Mouse (Mus musculus) erythroblast, embryonic 14.5 days (primary cell): ENCODE measurements around the gene Hoxa7. TPM values are rescaled to one million over a fixed set of nuclear protein-coding genes. Genes with fewer than 3 reads are reported as not detected.

ENCODE experiments used
- H3K27me3 ChIP-seq: 2 replicates; pipeline ENCODE4 v1.6.1; 2012; ENCODE audit warnings: inconsistent platforms; ENCODE audit not compliant: control insufficient read depth
- H3K36me3 ChIP-seq: 2 replicates; pipeline ENCODE4 v1.6.1; 2012; ENCODE audit warnings: mild to moderate bottlenecking, inconsistent platforms; ENCODE audit not compliant: control insufficient read depth
- H3K4me1 ChIP-seq: 2 replicates; pipeline ENCODE4 v1.6.1; 2012; ENCODE audit warnings: inconsistent platforms; ENCODE audit not compliant: control insufficient read depth
- H3K4me3 ChIP-seq: replicated peaks from 2 replicates; pipeline ENCODE3; 2012; ENCODE audit warnings: moderate library complexity, mild to moderate bottlenecking, inconsistent platforms
- H3K9me3 ChIP-seq: 2 replicates; pipeline ENCODE4 v1.6.1; 2012; ENCODE audit warnings: low read length, inconsistent platforms, mixed read lengths; ENCODE audit not compliant: control insufficient read depth
- GATA1 ChIP-seq: IDR thresholded peaks from 2 replicates; pipeline ENCODE4 v1.6.1; 2012; ENCODE audit warnings: low read length, inconsistent platforms, mixed read lengths
- TAL1 ChIP-seq: IDR thresholded peaks from 3 replicates; pipeline ENCODE4 v1.6.1; 2012; ENCODE audit warnings: low read length, inconsistent platforms, mixed read lengths
- polyA plus RNA-seq: library from polyadenylated mRNA; stranded (reverse); fragments of >175 nt; gene quantifications from 2 replicates; pipeline ENCODE4 v1.2.3, GENCODE M21; 2012

Hoxa7 gene
- polyA plus RNA-seq, 1 experiment = 0.02 TPM

- Histone ChIP-seq H3K4me3 (no peak within 1 kb of the TSS), H3K9me3 (no peaks in the 10 kb centered on the region; the same call in 1 of the 2 replicates), H3K27me3 (peaks cover 100% of the 10 kb centered on the region), H3K36me3 (no peaks in the 10 kb centered on the region), H3K4me1 (no peaks in the 10 kb centered on the region)
- no peak for TF ChIP-seq TAL1
- TF ChIP-seq GATA1 = no peak
Observed at GRCm38 (mm10) chr6:52204050-52204752, 17.5 kb downstream of the Hoxa7 start, which contains the start of gene Hoxa5. TSS of gene Hoxa5 (minus strand) at chr6:52204587.

- H3K9me3 ChIP-seq = no peaks in the 10 kb centered on the region
- H3K36me3 ChIP-seq = no peaks in the 10 kb centered on the region
- H3K4me1 ChIP-seq = no peaks in the 10 kb centered on the region
- H3K27me3 ChIP-seq = peaks cover 99% of the 10 kb centered on the region
- no peak for TF ChIP-seq GATA1
- no peak for TF ChIP-seq TAL1
- no peak overlapping the region for H3K4me3 ChIP-seq
Observed at GRCm38 (mm10) chr6:52203371-52204049, 18.1 kb downstream of the Hoxa7 start.

- TF ChIP-seq TAL1 = no peak
- no peak for TF ChIP-seq GATA1
- peaks cover 99% of the 10 kb centered on the region for H3K27me3 ChIP-seq
- no peaks in the 10 kb centered on the region for H3K36me3 ChIP-seq
- H3K4me3 ChIP-seq = no peak overlapping the region
- H3K4me1 ChIP-seq = no peaks in the 10 kb centered on the region
- H3K9me3 ChIP-seq = no peaks in the 10 kb centered on the region
Observed at GRCm38 (mm10) chr6:52203121-52203370, 18.6 kb downstream of the Hoxa7 start.

- Histone ChIP-seq H3K4me1 (no peaks in the 10 kb centered on the region), H3K9me3 (no peaks in the 10 kb centered on the region), H3K4me3 (no peak overlapping the region), H3K27me3 (peaks cover 99% of the 10 kb centered on the region), H3K36me3 (no peaks in the 10 kb centered on the region)
- no peak for TF ChIP-seq GATA1
- no peak for TF ChIP-seq TAL1
Observed at GRCm38 (mm10) chr6:52202362-52203120, 19.1 kb downstream of the Hoxa7 start.

GRCm38 (mm10) chr6:52201269-52201668 lies 20.4 kb downstream of the Hoxa7 start:
- TF ChIP-seq TAL1 (no peak), GATA1 (no peak)
- H3K27me3 ChIP-seq = peaks cover 99% of the 10 kb centered on the region
- H3K36me3 ChIP-seq = no peaks in the 10 kb centered on the region
- H3K4me3 ChIP-seq = no peak overlapping the region
- H3K9me3 ChIP-seq = no peaks in the 10 kb centered on the region
- H3K4me1 ChIP-seq = no peaks in the 10 kb centered on the region

- TF ChIP-seq GATA1 (no peak), TAL1 (no peak)
- no peaks in the 10 kb centered on the region for H3K9me3 ChIP-seq
- H3K27me3 ChIP-seq = peaks cover 99% of the 10 kb centered on the region
- H3K4me3 ChIP-seq = no peak overlapping the region
- no peaks in the 10 kb centered on the region for H3K36me3 ChIP-seq
- no peaks in the 10 kb centered on the region for H3K4me1 ChIP-seq
Observed at GRCm38 (mm10) chr6:52200751-52201250, 20.9 kb downstream of the Hoxa7 start.

GRCm38 (mm10) chr6:52200073-52200750 lies 21.4 kb downstream of the Hoxa7 start:
- Histone ChIP-seq H3K27me3 (peaks cover 99% of the 10 kb centered on the region), H3K4me3 (no peak overlapping the region)
- TF ChIP-seq GATA1 = no peak
- no peak for TF ChIP-seq TAL1

GRCm38 (mm10) chr6:52197271-52197670 lies 24.4 kb downstream of the Hoxa7 start:
- Histone ChIP-seq H3K36me3 (no peaks in the 10 kb centered on the region), H3K27me3 (peaks cover 99% of the 10 kb centered on the region)

More at GRCm38 (mm10) chr6:52200073-52200750, 21.4 kb downstream of the Hoxa7 start:
- Histone ChIP-seq H3K4me1 (no peaks in the 10 kb centered on the region), H3K36me3 (no peaks in the 10 kb centered on the region), H3K9me3 (no peaks in the 10 kb centered on the region)

More at GRCm38 (mm10) chr6:52197271-52197670, 24.4 kb downstream of the Hoxa7 start:
- no peaks in the 10 kb centered on the region for H3K4me1 ChIP-seq
- H3K9me3 ChIP-seq = no peaks in the 10 kb centered on the region
- TF ChIP-seq TAL1 (no peak), GATA1 (no peak)
- no peak overlapping the region for H3K4me3 ChIP-seq
